Mouse (Mus musculus) cerebellum, adult 2 months (tissue): Measurements from ENCODE around the gene Gm10717.
"Not testable (repeated sequence)": the region's sequence is repeated elsewhere in the genome, so short reads cannot be mapped to it uniquely, and the experiment has no call there.

Source experiments
- CTCF ChIP-seq: fragments of 200-500 bp; IDR thresholded peaks from 2 replicates; pipeline ENCODE4 v1.5.1; 2011; ENCODE audit warnings: low read depth, mild to moderate bottlenecking, control low read depth, low read length, moderate library complexity, borderline replicate concordance; ENCODE audit not compliant: insufficient read depth
- POLR2A ChIP-seq: fragments of 200-500 bp; IDR thresholded peaks from 2 replicates; pipeline ENCODE4 v1.6.1; 2011; ENCODE audit warnings: low read length, control low read depth, borderline replicate concordance; ENCODE audit not compliant: insufficient read depth

- TF ChIP-seq POLR2A, CTCF: not testable (repeated sequence)
Observed at GRCm38 (mm10) chr9:3027200-3027599, 2.0 kb downstream of the Gm10717 start.
